Mouse (Mus musculus) liver, embryonic 14.5 days (tissue): Measurements from ENCODE around the gene Gm9913.

Experiments
- CTCF ChIP-seq: IDR thresholded peaks from 2 replicates; pipeline ENCODE4 v1.5.1; 2016; ENCODE audit warnings: antibody characterized with exemption, low read depth, control low read depth
- EP300 ChIP-seq: IDR thresholded peaks from 2 replicates; pipeline ENCODE4 v1.6.1; 2016; ENCODE audit warnings: antibody characterized with exemption, low read depth

GRCm38 (mm10) chr2:125505746-125506315 is 942 bp downstream of the Gm9913 start:
- no peak for TF ChIP-seq CTCF
- TF ChIP-seq EP300, result no peak
